Mouse (Mus musculus) heart, adult 8-10 months (tissue): ENCODE results near the gene Srd5a1. TPM values are rescaled to one million over a fixed set of nuclear protein-coding genes. Genes with fewer than 3 reads are reported as not detected.
"Not testable (repeated sequence)": the region's sequence is repeated elsewhere in the genome, so short reads cannot be mapped to it uniquely, and the experiment has no call there.

ENCODE experiments used
- DNase-seq: peaks from one replicate; pipeline ENCODE4 v3.0.0; 2022; ENCODE audit warnings: low spot score
- total RNA-seq, 4 experiments: library from RNA; stranded (reverse); gene quantifications; 2 replicates each; pipeline ENCODE4 v1.2.4; 2022

Srd5a1 gene
- total RNA-seq, 4 experiments from 2014 or later: 0.38 to 1.8 (median 0.71) TPM

DNA sequence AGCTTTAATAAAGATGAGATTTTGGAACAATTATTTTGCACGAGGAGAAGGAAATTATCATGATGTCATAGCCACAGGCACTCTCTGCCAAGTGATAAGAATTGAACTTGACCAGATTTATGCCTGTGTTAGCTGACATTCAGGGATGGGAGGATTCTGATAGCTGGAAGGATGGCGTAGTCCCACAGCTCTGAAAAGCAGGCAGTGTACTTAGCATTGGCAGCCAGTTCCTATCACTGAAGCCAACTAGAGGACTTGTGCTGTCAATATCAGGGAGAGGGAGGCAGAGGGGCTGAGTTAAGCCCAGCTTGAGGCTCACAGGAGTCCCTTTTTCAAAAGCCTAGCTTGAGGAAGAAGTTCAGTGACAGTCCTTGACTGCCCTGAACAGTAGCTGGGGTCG, 13.3 kb upstream of the Srd5a1 start:
- DNase-seq: no peak

DNA sequence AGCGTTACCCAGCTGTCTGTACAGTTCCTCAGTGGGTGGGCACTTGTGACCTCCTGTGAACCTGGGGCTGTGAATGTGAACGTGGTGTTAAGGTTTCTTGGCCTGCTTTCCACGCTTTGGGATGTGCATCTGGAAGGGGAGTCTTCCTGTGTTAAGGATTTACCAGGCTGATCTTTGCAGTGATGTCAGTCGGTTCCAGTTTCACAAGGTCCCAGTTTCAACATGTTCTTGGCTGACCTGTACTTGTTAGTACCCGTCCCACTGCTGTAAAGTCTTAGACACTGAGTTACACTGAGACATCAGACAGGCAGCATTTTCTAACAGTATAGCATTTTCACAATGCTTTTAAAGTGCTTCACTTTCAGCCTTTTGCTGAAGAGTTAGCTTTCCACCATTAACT, 12.6 kb upstream of the Srd5a1 start:
- no peak for DNase-seq

DNA sequence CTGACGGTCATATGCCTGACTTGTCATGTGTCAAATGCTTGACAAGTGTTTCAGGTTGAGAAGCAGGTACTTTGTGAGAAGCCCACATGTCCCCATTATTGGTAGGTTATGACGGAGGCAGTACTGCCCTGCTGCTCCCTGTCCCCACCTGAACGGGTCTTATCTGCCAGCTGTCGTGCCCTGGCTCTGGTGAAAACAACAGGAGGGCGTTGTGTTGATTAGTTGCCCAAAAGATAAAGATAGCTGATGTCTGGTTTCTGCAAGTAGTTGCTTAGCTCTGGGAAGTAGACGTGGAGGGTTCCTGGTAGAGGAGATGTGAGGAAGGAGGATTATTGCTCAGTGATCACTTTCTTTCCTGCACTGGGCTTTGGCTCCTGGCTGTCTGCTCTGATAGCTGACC, 5.5 kb upstream of the Srd5a1 start:
- no peak for DNase-seq

DNA sequence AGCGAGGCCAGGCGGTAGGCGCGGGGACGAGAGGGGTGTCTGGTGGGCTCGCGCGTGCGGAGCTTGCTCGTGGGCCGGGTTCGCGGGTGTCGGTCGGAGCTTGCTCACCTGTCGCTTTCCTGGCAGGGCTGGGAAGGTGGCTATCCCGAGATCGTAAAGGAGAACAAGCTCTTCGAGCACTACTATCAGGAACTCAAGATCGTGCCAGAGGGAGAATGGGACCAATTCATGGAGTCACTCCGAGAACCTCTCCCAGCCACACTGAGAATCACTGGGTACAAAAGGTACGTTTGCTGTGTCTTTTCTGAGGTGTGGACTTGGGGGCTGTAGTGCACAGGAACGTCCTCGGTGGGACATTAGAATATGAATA, 918 bp upstream of the Srd5a1 start:
- DNase-seq: no peak

DNA sequence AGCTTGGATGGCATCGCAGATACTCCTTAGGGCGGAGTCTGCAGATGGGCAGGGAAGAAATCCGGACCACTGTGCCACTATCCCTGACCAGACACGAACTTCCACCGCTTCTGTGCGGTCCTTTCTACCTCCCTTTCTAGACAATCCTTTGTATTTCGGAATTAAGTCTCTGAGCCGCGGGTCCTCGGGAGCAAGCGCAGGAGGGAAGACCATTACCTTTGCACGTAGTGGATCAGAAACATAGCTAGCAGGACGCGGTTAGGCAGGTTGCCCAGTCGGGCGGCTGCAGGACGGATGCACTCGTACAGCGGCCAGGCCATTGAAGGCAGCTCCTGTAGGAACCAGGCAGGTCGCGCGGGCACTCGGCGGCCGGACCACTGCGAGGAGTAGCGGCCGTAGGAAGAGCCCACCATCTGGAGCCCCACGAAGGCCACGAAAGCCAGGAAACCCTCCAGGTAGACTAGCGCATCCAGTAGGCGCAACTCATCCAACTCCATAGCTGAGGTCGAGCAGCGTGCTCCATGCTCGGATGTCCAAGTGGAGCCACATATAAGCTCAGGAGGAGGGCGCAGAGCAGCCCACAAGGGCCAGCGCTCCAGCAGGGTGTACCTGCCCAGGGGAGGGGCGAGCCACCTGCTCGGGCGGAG, 368 bp downstream of the Srd5a1 start:
- DNase-seq: peak; percentile 20

DNA sequence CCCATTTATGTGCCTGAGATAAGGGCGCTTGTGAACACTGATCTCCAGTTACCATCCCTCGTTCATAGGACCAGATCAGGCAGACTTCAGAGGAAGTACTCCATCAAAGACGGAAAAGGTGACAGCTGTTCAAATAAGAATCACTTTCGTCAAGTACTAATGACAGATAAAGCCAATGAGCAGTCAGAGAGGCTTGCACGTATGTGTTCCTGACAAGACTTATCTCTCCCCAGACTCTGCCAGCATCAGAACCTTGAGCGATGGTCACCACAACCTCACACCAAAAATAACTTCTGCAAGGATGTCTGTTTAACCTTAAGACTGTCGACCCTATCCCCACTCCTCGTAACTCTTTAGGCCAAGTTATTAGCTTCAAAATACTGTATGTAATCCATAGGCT, 2.5 kb downstream of the Srd5a1 start:
- no peak for DNase-seq

DNA sequence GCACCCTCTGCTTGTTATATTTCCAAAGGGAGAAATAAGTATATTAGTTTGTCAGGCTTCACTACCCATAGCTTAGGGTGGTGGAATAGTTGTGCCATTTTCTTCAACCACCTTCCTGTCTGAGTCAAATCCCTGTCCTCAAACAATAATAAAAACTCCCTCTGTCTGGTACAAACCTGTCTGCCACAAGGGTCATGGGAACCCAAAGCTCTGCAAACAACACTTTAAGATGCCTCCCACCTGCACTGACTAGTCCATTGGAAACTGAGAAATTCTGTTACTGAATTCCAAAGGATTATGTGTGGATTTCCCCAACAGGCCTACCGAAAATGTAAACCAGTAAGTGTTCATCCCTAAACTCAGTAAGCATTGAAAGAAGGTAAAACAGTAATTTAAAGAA, 6.6 kb downstream of the Srd5a1 start:
- no peak for DNase-seq

DNA sequence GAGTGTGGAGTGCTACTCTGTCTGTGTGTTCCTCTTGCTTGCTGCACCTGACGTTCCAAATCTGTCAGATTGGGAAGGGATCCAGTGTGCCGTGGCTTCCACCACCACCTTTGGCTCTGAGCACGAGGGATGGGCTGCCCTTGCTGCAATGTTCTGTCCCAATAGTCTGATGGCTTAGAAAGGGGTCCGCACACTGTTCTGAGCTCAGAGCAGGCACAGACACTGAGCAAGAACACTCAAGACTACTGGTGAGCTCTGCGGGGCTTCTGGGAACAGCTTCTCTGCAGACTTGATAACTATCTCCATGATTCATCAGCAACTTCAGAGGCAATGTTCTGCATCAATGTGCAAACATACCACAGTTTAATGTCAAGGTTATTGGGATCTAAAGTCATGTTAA, 9.9 kb downstream of the Srd5a1 start:
- no peak for DNase-seq

DNA sequence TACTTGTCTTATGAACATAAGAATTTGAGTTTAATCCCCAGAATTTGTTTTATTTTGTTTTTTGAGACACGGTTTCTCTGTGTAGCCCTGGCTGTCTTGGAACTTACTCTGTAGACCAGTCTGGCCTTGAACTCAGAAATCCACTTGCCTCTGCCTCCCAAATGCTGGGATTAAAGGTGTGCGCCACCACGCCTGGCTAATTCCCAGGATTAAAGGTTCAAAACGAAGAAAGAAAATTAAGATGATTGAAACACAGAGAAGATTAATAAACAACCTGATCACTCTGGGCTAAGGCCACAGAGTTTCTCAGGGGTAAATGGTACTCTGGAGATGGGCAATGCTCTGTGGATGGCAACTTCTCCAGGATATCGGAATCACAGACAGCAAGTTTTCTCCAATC, 10.4 kb downstream of the Srd5a1 start:
- not testable (repeated sequence) for DNase-seq

DNA sequence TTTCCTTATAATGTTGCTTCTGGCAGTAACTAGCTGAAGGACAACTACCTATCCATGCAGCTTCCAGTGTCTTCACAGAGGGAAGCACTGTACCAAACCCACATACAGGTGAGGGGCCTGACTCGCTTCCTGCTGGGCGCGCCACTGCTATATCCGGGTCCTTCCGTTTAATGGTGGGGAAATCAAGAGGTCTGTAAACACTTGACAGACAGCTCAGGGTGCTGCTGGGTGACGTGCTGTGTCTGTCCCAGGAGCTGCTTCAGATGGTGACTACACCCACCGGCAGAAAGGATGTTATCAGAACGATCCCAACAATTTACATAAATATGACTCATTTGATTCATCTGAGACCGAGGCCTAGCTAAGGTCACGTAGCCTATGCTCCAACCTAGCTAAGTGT, 12.4 kb downstream of the Srd5a1 start:
- no peak for DNase-seq

DNA sequence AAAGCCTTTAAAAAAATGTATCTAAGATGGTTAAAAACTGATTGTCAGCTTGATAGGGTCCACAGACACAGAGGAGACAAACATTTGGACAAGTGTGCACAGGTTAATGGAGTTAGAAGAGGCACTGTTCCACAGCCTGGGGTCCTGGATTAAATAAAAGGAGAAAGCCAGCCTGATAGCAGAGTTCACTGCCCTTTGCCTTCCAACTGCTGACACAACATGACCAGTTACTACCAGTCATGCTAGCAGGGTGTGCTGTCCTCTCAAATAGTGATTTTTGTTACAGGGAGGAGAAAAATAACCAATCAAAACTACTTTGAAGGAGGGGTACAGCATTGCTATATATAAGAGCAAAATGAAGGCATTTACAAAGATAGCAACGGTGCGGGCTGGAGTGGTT, 14.7 kb downstream of the Srd5a1 start:
- DNase-seq: no peak

DNA sequence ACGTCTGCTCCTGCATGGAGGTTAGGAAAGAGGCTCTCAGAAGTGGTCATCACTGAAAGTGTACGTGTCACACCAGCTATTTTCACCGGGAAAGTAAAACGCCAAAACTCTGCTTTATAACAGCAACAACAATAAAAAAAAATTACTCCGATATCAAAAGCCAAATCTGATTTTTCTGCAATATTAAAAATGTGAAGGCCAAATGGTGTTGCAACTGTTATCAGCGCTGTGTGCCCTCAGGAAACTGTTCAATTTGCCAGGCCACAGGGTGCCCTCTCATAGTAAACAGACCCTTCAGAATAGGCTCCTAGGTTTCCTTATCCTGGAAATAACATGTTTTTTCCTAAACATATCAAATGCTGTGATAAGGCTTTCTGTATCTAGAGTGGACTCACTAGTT, 15.3 kb downstream of the Srd5a1 start:
- DNase-seq: no peak

DNA sequence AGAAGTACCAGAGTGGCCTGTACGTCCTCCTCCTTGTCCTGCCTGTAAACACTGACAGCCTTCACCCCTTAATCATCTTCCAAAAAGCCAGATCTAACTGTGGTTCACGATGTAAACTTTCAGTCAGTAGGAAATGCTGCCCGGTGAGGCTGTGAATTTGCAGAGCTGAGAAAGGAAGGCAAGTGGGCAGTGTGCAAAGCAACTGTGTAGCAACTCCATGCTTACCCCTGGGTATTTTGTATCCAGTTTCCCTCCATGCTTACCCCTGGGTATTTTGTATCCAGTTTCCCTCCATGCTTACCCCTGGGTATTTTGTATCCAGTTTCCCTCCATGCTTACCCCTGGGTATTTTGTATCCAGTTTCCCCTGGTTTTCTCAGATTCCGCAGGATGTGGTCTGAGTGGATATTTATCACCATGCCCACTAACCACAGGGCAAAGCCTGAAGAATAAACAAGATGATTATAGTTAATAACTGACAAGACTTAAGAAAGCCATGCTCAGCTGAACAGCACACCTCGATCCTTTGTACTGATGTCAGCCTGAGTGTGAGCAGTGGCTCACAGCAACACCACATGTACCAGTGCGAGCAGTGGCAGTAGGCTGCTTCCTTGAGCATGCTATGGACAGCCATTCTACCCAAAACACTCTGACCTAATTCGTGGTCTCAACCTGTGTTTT, 16.5 kb downstream of the Srd5a1 start:
- DNase-seq: no peak

DNA sequence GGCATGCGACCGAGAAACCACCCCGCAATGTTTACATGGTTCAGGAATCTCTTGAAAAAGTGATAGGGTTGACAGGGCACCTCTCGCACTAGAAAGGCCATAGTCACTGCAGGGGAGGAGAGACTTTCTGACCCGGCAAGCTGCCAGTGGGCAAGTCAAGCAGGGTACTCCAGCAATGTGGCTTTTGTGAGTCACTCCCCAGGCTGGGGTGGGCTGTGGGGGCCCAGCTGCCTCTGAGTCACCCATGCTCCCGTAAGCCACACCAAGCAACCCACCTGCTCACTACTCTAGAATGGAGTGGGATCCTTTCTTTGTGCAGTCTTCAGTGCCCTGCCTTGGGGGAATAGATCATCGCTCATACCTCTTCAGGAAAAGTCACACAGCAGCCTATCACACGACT, 17.8 kb downstream of the Srd5a1 start:
- DNase-seq: no peak

DNA sequence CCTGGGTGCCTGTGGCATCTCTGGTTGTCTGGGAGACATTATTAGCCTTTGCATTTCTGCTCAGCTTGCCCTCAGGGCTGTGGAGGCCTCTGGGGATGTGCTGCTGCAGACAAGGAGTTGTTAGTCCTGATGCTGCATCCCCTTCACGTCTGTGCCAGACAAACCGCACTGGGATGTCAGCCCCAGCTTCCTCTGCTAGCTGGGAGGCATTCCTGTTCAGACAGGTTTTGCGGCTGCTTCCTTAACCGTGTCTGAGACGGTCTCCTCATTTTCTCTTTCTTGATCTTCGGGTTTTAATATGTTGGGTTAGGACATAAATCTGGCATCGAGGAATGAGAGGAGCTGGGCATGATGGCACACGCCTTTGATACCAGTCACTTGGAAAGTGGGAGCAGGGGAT, 19.0 kb downstream of the Srd5a1 start:
- no peak for DNase-seq

DNA sequence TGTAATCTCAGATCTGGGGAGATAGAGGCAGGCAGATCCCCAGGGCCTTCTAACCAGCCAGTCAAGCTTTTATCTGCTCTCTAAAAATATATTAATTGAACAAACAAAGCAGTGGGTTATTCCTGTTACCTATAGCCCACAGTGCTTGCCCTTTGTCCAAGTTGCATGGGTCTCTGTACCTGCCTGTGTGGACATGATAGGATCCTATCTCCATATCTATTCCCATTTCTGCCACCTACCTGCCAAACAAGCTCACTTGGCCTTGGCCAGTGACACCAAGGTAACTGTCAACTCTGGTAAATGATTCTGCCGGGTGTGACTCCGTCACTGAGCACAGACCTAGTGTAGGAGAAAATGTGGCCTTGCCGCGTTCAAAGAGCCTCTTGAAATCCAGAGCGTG, 19.9 kb downstream of the Srd5a1 start:
- DNase-seq: no peak

DNA sequence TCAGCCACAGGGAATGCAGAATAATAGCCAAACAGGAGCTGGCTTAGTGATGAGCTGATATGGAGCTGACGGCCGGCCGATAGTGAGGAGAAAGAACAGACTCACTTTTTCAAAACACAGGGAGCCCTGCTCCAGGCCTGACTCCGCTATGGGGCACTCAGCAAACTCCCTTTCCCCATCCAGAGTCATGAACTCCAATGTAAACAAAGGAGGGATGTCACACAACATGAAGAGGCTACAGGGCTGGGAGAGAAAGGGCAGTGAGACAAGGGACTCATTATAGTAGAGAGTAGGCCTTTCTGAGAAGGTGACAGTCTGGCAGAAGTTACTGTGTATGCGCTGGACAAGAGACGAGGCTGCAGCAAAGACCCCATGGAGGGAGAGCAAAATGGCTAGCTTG, 23.0 kb downstream of the Srd5a1 start:
- no peak for DNase-seq

DNA sequence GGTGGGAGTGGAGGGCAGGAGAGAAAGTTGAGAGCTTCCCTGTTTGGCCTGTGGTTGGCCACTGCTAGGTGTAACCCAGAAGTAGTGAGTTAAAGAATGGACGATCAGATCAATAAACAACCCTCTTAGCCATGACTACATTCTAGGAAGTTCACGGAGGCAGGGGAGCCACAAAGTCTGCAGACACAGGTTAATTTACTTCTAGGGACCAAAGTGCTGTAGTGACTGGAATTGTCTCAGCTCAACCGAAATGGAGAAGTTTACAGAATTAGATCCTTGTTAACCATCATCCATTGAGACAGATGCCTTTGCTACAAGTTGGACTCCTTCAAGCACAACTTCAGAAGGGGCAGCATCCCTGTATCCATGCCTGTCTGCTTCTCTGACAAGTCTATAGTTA, 23.4 kb downstream of the Srd5a1 start:
- no peak for DNase-seq

DNA sequence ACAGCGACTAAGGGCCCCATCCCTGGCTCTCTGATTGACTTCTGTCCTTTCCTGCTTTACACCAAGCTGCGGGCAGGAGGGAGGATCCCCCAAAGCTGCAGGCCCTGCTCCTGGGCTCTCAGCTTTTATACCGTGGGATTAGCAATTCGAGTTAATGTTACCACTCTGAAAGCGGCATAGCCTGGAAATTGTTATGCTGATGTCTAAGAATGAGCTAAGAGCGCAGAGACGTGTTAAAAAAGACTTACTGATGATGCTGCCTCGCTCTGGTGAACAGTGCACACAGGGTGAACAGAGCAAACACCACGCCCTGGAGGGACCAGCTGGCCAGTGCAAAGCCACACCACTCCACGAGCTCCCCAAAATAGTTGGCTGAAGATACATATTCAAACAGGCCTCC, 24.9 kb downstream of the Srd5a1 start:
- no peak for DNase-seq

DNA sequence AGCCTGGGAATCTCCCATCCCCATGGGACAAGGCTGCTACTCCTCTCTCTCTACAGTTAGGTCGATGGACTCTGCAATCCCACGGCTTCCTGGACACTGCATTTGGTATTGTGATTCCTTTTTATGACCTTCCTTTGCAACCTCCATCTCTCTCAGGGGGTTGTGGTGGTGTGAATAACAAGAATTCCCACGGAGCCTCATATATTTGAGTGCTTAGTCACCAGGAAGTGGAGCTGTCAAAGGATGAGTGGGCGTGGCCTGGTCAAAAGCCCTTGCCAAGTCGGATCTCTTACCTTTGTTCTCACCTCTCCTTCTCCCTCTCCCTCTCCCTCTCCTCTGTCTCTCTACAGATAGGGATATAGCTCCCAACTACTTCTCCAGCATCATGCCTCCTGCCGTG, 25.4 kb downstream of the Srd5a1 start:
- no peak for DNase-seq

DNA sequence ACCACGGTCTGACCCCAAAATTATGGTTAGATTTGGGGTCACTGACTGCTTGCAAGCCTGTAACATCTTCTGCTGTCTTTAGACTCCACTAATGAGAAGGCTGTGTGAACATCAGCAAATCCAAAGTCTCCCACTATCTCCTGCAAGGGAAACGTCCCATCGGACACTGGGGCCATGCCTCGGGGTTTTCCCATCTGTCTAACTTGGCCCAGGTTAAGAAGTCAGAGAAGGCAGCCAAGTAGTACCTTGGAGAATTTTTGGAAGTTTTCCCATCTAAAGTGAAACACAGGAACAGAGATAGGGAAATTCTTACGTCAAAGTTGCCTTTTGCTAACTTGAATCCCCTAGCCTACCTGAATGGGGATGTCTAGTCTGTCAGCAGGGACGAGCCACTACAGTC, 27.7 kb downstream of the Srd5a1 start:
- no peak for DNase-seq

DNA sequence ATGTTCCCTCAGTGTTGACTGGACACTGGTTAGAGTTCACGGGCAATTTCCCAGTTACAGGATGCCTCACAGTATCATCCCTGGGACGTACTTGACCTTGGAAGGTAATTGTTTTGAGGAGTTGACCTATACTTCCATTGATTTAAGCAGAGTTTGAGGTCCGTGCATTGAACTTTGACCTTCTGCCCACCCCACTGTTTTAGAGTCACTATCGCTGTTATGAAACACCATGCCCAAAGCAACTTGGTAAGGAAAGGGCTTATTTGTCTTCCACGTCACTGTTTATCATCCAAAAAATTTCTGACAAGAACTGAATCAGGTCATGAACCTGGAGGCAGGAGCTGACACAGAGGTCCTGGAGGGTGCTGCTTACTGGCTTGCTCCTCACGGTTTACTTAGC, 28.8 kb downstream of the Srd5a1 start:
- no peak for DNase-seq

DNA sequence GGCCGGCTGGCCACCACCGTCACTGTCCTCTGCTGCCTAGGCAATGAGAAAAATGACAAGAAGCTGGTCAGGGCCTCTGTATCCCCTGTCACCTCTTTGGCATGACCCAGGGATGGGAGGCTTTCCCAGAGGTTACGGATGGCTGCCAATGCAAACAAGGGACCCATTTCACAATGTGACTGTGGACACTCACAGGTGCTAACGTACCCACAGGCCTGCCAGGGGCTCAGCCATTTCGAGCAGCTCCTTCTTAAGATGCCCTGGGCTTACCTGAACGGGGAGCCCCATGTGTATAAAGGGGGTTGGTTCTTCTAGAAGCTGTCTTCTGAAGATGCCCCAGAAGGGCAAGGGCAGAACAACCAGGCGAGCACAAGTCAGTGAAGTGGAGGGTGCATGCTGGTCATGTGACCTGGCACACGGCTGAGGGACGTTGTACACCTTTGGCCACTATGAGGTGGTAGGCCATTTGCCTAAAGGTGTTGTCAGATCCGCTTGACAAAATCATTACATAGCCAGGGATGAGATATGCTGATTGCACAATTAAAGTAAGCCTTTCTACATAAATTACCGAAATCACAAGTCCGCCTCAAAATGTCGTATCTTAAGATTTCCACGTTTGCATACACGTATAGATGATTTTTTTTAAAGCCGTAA, 33.9 kb downstream of the Srd5a1 start:
- DNase-seq: no peak
